Mouse (Mus musculus) cerebellum, postnatal 14 days (tissue): ENCODE results near the gene Notch2.

ENCODE experiments used
- DNase-seq, 2 experiments: peaks; one replicate each; pipeline ENCODE4 v3.0.0; 2021; ENCODE audit warnings: mixed read lengths in 2 of 2

Notch2 gene

GRCm38 (mm10) chr3:98079601-98080215 is 66.4 kb downstream of the Notch2 start:
- DNase-seq: no peak

DNA sequence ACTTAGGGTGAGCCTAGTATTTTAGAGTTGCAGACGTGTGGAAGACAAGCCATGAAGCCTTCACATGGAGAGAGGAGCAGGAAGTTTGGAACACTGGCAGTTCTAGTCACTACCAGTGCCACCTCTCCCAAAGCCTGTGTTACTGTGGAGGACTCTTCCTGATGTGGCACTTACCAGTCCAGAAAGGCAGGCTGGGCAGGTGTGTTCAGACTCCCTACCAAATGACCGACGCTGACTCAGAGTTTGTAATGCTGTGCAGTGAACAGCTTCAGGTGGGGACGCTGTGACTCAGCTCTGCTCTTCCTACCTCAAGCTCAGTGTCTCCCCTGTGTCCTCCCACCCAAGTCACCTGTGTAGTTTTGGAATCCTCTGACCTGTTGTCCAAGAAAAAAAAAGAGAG is 67.3 kb downstream of the Notch2 start:
- DNase-seq: no peak

DNA sequence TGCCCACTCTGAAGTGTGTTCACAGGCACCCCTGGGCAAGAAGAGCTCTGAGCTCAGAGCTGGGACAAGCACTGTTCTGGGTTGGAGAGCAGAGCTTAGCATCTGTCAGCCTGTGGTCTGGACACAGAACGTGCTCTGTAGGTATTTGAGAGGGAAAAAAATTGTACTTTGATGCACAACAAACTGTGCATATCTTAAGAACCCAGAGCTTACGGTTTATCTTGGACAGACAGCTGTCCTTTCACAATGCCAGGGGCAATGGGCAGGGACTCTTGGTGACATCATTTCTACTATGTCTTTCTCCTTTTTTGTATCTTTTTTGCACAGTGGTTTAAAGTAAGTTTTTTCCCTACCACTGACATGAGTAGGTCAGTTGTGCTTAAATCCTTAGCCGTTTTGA is 68.9 kb downstream of the Notch2 start:
- no peak for DNase-seq

DNA sequence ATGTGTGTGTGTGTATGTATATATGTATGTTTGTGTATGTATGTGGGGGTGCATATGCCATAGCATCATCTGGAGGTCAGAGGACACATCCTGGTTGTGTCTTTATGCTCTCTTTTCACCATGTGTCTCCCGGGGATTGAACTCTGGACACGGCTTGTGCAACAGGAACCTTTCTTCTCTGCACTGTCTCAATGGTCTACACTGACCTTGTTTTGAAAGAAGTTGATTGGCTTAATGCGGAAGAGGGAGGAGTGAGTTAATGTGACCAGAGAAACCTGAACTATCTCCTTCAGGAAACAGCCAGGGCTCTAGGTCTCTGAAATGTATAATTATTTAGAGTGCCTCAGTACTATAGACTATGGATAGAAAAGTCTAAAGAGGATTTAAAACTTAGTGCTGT is 69.6 kb downstream of the Notch2 start:
- DNase-seq: no peak

GRCm38 (mm10) chr3:98084061-98084655 is 70.8 kb downstream of the Notch2 start:
- DNase-seq: no peak

- DNase-seq: no peak
Measured at GRCm38 (mm10) chr3:98084870-98085269, 71.5 kb downstream of the Notch2 start.

- DNase-seq: no peak
Measured at GRCm38 (mm10) chr3:98085812-98086268, 72.5 kb downstream of the Notch2 start.

GRCm38 (mm10) chr3:98086441-98086840 is 73.1 kb downstream of the Notch2 start:
- DNase-seq: no peak

GRCm38 (mm10) chr3:98086860-98087259 is 73.5 kb downstream of the Notch2 start:
- no peak for DNase-seq

GRCm38 (mm10) chr3:98087551-98087950 is 74.2 kb downstream of the Notch2 start:
- DNase-seq: no peak

GRCm38 (mm10) chr3:98089702-98090101 is 76.4 kb downstream of the Notch2 start:
- peak in 1 of 2 experiments; percentile 30 for DNase-seq

DNA sequence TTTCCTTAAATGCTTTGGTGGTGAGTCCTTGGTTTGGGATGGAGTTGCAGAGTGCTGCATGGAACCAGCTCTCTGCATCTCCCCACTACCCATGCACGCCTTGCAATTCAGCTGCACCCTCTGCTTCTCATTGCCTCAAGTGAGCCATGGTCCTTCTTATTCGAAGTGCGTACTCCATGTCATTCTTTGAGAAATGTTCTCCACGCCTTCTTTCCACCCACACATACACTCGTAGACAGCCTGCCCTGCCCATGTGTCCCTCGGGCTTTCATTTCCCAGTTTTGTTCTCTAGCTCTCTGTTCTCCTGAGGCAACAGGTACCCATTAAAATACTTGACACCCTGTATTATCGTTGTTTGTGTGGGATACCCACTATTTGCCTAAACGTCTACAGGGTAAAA is 76.8 kb downstream of the Notch2 start:
- no peak for DNase-seq

DNA sequence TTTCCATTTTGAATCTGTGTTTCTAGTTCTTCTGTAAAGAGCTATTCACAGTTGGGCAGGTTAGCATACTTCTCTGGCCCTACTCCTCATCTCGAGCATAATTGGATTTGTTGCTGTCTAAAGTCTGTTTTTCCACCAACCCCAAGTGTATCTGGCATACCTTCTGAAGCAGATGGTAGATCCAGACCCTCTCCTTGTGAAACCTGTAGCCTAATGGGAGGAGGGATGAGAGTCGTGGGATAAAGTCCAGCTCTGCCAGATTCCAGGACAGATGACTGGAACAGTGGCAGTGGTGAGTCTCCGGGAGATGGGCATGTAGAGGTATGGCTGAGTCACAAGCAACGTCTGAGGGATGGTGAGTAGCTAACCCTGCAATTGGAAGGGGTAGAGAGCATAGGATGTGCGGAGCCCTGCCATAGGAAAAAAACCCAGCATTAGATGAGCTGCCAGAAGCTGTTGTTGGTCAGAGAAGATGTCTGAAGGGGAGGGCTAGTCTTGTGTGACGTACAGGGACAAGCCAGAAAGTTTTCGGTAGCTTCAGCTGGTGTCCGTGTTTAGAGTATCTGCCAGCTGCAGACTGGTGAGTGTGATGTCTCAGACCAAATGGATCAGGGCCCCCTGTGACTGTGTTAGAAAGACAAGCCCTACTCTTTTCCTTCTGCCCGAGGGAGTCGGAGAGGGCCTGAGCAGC is 79.5 kb downstream of the Notch2 start:
- DNase-seq: peak; percentile 54 to 69

- DNase-seq: no peak
Measured at GRCm38 (mm10) chr3:98093954-98094353, 80.6 kb downstream of the Notch2 start.

- DNase-seq: no peak
Measured at GRCm38 (mm10) chr3:98094629-98095583, 81.6 kb downstream of the Notch2 start.

DNA sequence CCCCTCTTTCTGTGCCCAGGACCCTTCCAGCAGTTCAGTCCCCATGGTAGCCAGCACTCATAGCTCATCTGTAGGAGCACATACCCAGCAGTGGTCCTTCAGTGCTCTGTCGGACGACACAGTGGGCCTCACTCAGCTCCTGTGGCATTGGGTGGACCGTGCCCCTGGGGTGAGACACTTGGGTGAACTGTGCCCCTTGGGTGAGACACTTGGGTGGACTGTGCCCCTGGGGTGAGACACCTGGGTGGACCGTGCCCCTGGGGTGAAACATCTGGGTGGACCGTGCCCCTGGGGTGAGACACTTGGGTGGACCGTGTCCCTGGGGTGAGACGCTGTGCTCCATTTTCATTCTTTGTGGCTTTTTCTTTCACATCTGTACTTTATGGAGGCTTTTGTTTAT is 83.7 kb downstream of the Notch2 start:
- no peak for DNase-seq

GRCm38 (mm10) chr3:98098676-98099075 is 85.3 kb downstream of the Notch2 start:
- DNase-seq: no peak

- peak in 1 of 2 experiments; percentile 41 for DNase-seq
Measured at GRCm38 (mm10) chr3:98099287-98099686, 86.0 kb downstream of the Notch2 start.

DNA sequence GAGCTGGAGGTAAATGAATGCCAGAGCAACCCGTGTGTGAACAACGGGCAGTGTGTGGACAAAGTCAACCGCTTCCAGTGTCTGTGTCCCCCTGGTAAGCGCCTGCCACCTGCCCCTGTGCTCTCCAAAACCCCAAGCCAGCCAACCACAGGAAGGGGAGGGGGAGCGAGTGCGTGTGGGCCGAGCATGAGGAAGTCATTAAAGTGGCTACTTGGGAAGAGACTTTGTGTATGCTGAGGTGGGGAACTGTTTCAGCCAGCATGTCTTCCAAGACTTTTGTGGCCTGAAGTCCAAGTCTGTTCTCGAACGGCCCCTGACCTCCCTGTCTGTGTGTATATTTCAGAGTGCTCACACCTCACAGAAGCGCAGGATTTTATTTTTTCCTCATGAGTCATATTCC is 88.2 kb downstream of the Notch2 start:
- no peak for DNase-seq

GRCm38 (mm10) chr3:98104851-98105471 is 91.6 kb downstream of the Notch2 start:
- DNase-seq: no peak

GRCm38 (mm10) chr3:98105496-98105895 is 92.2 kb downstream of the Notch2 start:
- DNase-seq: no peak

DNA sequence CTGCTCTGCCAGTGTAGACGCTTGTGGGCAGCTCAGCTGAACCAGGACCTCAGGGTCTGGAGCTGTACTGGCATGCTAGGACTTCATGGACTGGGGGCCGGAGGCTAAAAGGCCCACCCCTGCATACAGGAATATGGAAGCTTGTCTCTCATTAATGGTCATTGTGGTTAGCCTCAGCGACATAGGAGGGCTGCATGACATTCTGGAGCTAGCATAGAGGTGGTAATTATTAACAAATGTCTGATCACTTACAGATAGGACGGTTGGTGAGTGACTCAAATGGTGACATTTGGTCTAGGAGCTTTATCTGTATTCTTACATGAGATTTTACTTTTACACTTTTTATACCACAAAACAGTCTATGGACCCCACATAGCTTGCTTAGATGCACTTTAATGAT is 92.8 kb downstream of the Notch2 start:
- no peak for DNase-seq
